Mouse (Mus musculus) liver, embryonic 11.5 days (tissue): ENCODE measurements around the gene Adgrl3. TPM values are rescaled to one million over a fixed set of nuclear protein-coding genes. Genes with fewer than 3 reads are reported as not detected.
A peak's percentile ranks its signal among the peaks of the same experiment; 100 is the strongest.

Experiments
- ATAC-seq: fragments of 200-750 bp; cut with Nextera tagmentation; replicated peaks from 2 replicates; pipeline ENCODE4 v1.8.0; 2017; ENCODE audit warnings: moderate number of reproducible peaks, mild to moderate bottlenecking, moderate TSS enrichment, moderate library complexity; ENCODE audit not compliant: low FRiP score
- DNase-seq: peaks from one replicate; pipeline ENCODE4 v3.0.0-alpha.2; 2017; ENCODE audit warnings: low spot score
- H3K27ac ChIP-seq: fragments of 300-500 bp; sonication (generic); 2 replicates; pipeline ENCODE4 v1.5.1; 2014; ENCODE audit warnings: mild to moderate bottlenecking, low read depth, low read length, control low read depth
- H3K27me3 ChIP-seq: fragments of 300-500 bp; sonication (generic); replicated peaks from 2 replicates; pipeline ENCODE4 v1.6.1; 2014; ENCODE audit warnings: low read length, mixed read lengths; ENCODE audit not compliant: control insufficient read depth, insufficient read depth
- H3K36me3 ChIP-seq: fragments of 300-500 bp; sonication (generic); 2 replicates; pipeline ENCODE4 v1.6.1; 2014; ENCODE audit warnings: mild to moderate bottlenecking, low read length, moderate library complexity, mixed read lengths; ENCODE audit not compliant: control insufficient read depth, insufficient read depth
- H3K4me1 ChIP-seq: fragments of 300-500 bp; sonication (generic); replicated peaks from 2 replicates; pipeline ENCODE4 v1.6.1; 2014; ENCODE audit warnings: low read length, mixed read lengths; ENCODE audit not compliant: control insufficient read depth, insufficient read depth
- H3K4me2 ChIP-seq: fragments of 300-500 bp; sonication (generic); 2 replicates; pipeline ENCODE4 v1.6.1; 2014; ENCODE audit warnings: mild to moderate bottlenecking, control low read depth, moderate library complexity
- H3K4me3 ChIP-seq: fragments of 300-500 bp; sonication (generic); 2 replicates; pipeline ENCODE4 v1.5.1; 2014; ENCODE audit warnings: low read depth, low read length, control low read depth
- H3K9ac ChIP-seq: fragments of 300-500 bp; sonication (generic); 2 replicates; pipeline ENCODE4 v1.6.1; 2014; ENCODE audit warnings: low read depth, low read length, control low read depth
- H3K9me3 ChIP-seq: fragments of 300-500 bp; sonication (generic); 2 replicates; pipeline ENCODE4 v1.6.1; 2016; ENCODE audit warnings: low read length, inconsistent platforms, mixed read lengths; ENCODE audit not compliant: control insufficient read depth
- WGBS: fragments of 180-500 bp; shearing (Covaris S2); extraction: QIAGEN DNeasy Blood & Tissue Kit; methylation state at CpG from one replicate; pipeline ENCODE4 v1.1.7; 2014; 5-methylcytosine and 5-hydroxymethylcytosine counted together
- polyA plus RNA-seq: library from polyadenylated mRNA; unstranded; fragments of >200 nt; fragmentation: Nextera tagmentation; extraction: Ambion mirVana; gene quantifications from 2 replicates; pipeline ENCODE4 v1.2.1, GENCODE M21; 2014

Gene Adgrl3
- 7.4 and 9.1 TPM in 2 replicates for polyA plus RNA-seq

GRCm38 (mm10) chr5:81019590-81020254 is at the start of gene Adgrl3:
Gene Adgrl3 (plus strand): TSS chr5:81020138.
- Histone ChIP-seq H3K9me3 (no peaks in the 10 kb centered on the region), H3K4me1 (no peaks in the 10 kb centered on the region), H3K36me3 (no peaks in the 10 kb centered on the region), H3K4me2 (peak within 1 kb of the TSS; percentile 77), H3K9ac (peak within 1 kb of the TSS; percentile 52), H3K4me3 (peak within 1 kb of the TSS; percentile 62), H3K27ac (peak within 1 kb of the TSS; percentile 43), H3K27me3 (peaks cover 52% of the 10 kb centered on the region)
- peak; percentile 67 for DNase-seq
- under 1% methylated on average over 52 of the region's 70 CpGs for WGBS
- peak; percentile 60 for ATAC-seq

- ATAC-seq (0 out of 2 replicates have a peak, but pooled peaks have one; percentile 6), DNase-seq (no peak)
- Histone ChIP-seq H3K4me1 (no peaks in the 10 kb centered on the region), H3K36me3 (no peaks in the 10 kb centered on the region), H3K9ac (no peak overlapping the region; the same call in 1 of the 2 replicates), H3K27ac (no peak overlapping the region), H3K4me2 (peak overlapping the region; percentile 77), H3K4me3 (peak overlapping the region; percentile 62; the same call in 1 of the 2 replicates), H3K9me3 (no peaks in the 10 kb centered on the region), H3K27me3 (peaks cover 52% of the 10 kb centered on the region)
- WGBS, result 13% methylated on average over 3 of the region's 3 CpGs
Measured at GRCm38 (mm10) chr5:81019166-81019565, 772 bp upstream of the Adgrl3 start.

GRCm38 (mm10) chr5:81020281-81021005 is 505 bp downstream of the Adgrl3 start:
- ATAC-seq, result peak; percentile 42; the same call in 1 of the 2 replicates
- Histone ChIP-seq H3K9ac (peak overlapping the region; percentile 14; the same call in 1 of the 2 replicates), H3K9me3 (no peaks in the 10 kb centered on the region), H3K4me3 (peak overlapping the region; percentile 62), H3K4me2 (peak overlapping the region; percentile 77), H3K36me3 (no peaks in the 10 kb centered on the region), H3K27ac (peak overlapping the region; percentile 43; the same call in 1 of the 2 replicates), H3K4me1 (no peaks in the 10 kb centered on the region), H3K27me3 (peaks cover 52% of the 10 kb centered on the region)
- under 1% methylated on average over 61 of the region's 67 CpGs for WGBS
- DNase-seq, result peak; percentile 59

GRCm38 (mm10) chr5:81021006-81021320 is 1.0 kb downstream of the Adgrl3 start:
- DNase-seq (no peak), ATAC-seq (no peak)
- H3K27me3 ChIP-seq, result peaks cover 52% of the 10 kb centered on the region
- no peaks in the 10 kb centered on the region for H3K4me1 ChIP-seq
- H3K27ac ChIP-seq, result no peak overlapping the region
- no peaks in the 10 kb centered on the region for H3K9me3 ChIP-seq
- 1% methylated on average over 6 of the region's 6 CpGs for WGBS
- peak overlapping the region; percentile 62 for H3K4me3 ChIP-seq
- no peaks in the 10 kb centered on the region for H3K36me3 ChIP-seq
- H3K4me2 ChIP-seq, result peak overlapping the region; percentile 77
- no peak overlapping the region; the same call in 1 of the 2 replicates for H3K9ac ChIP-seq

- Histone ChIP-seq H3K4me1 (no peaks in the 10 kb centered on the region), H3K27me3 (peaks cover 52% of the 10 kb centered on the region), H3K4me2 (peak overlapping the region; percentile 77), H3K9ac (no peak overlapping the region; the same call in 1 of the 2 replicates), H3K4me3 (peak overlapping the region; percentile 62), H3K27ac (no peak overlapping the region), H3K36me3 (no peaks in the 10 kb centered on the region), H3K9me3 (no peaks in the 10 kb centered on the region)
- DNase-seq, result peak; percentile 33
- no peak for ATAC-seq
- 3% methylated on average over 39 of the region's 39 CpGs for WGBS
Measured at GRCm38 (mm10) chr5:81021331-81021863, 1.5 kb downstream of the Adgrl3 start.

GRCm38 (mm10) chr5:81021864-81022305 is 1.9 kb downstream of the Adgrl3 start:
- H3K4me1 ChIP-seq, result no peaks in the 10 kb centered on the region
- ATAC-seq, result no peak
- no peaks in the 10 kb centered on the region for H3K36me3 ChIP-seq
- H3K9me3 ChIP-seq, result no peaks in the 10 kb centered on the region
- WGBS, result 4% methylated on average over 21 of the region's 21 CpGs
- no peak overlapping the region for H3K27ac ChIP-seq
- H3K4me2 ChIP-seq, result peak overlapping the region; percentile 77
- peak overlapping the region; percentile 62 for H3K4me3 ChIP-seq
- peaks cover 52% of the 10 kb centered on the region for H3K27me3 ChIP-seq
- no peak for DNase-seq
- H3K9ac ChIP-seq, result 0 out of 2 replicates have a peak overlapping the region, but pooled peaks have one; percentile 37

- WGBS, result 7% methylated on average over 24 of the region's 24 CpGs
- 0 out of 2 replicates have a peak overlapping the region, but pooled peaks have one; percentile 37 for H3K9ac ChIP-seq
- H3K9me3 ChIP-seq, result no peaks in the 10 kb centered on the region
- no peaks in the 10 kb centered on the region for H3K36me3 ChIP-seq
- H3K27me3 ChIP-seq, result peaks cover 52% of the 10 kb centered on the region
- H3K4me3 ChIP-seq, result peak overlapping the region; percentile 62
- H3K27ac ChIP-seq, result no peak overlapping the region
- no peak for ATAC-seq
- H3K4me1 ChIP-seq, result no peaks in the 10 kb centered on the region
- DNase-seq, result peak; percentile 37
- H3K4me2 ChIP-seq, result peak overlapping the region; percentile 77
Measured at GRCm38 (mm10) chr5:81022306-81023071, 2.6 kb downstream of the Adgrl3 start.
